Mouse (Mus musculus) kidney, embryonic 14.5 days (tissue): Measurements from ENCODE around the gene Ddx6. TPM values are rescaled to one million over a fixed set of nuclear protein-coding genes. Genes with fewer than 3 reads are reported as not detected.
A peak's percentile ranks its signal among the peaks of the same experiment; 100 is the strongest.

Source experiments
- ATAC-seq: fragments of 200-750 bp; cut with Nextera tagmentation; 2 replicates; pipeline ENCODE4 v1.8.0; 2017; ENCODE audit warnings: moderate number of reproducible peaks, mild to moderate bottlenecking, moderate TSS enrichment, moderate library complexity; ENCODE audit not compliant: low FRiP score, low TSS enrichment
- H3K27ac ChIP-seq: fragments of 300-500 bp; sonication (generic); 2 replicates; pipeline ENCODE4 v1.5.1; 2014; ENCODE audit warnings: low read depth, mild to moderate bottlenecking, low read length, moderate library complexity, mixed read lengths
- H3K27me3 ChIP-seq: fragments of 300-500 bp; sonication (generic); 2 replicates; pipeline ENCODE4 v1.6.1; 2014; ENCODE audit warnings: mild to moderate bottlenecking, low read length; ENCODE audit not compliant: control insufficient read depth, insufficient read depth
- H3K36me3 ChIP-seq: fragments of 300-500 bp; sonication (generic); 2 replicates; pipeline ENCODE4 v1.6.1; 2014; ENCODE audit warnings: low read length, mixed read lengths; ENCODE audit not compliant: control insufficient read depth, insufficient read depth
- H3K4me1 ChIP-seq: fragments of 300-500 bp; sonication (generic); 2 replicates; pipeline ENCODE4 v1.6.1; 2014; ENCODE audit warnings: low read length, mixed read lengths; ENCODE audit not compliant: control insufficient read depth, insufficient read depth
- H3K4me2 ChIP-seq: fragments of 300-500 bp; sonication (generic); replicated peaks from 2 replicates; pipeline ENCODE4 v1.6.1; 2014; ENCODE audit warnings: low read depth, mild to moderate bottlenecking, low read length
- H3K4me3 ChIP-seq: fragments of 300-500 bp; sonication (generic); 2 replicates; pipeline ENCODE4 v1.5.1; 2014; ENCODE audit warnings: mild to moderate bottlenecking, low read length
- H3K9ac ChIP-seq: fragments of 300-500 bp; sonication (generic); 2 replicates; pipeline ENCODE4 v1.6.1; 2014; ENCODE audit warnings: low read depth, mild to moderate bottlenecking, low read length, moderate library complexity
- H3K9me3 ChIP-seq: fragments of 300-500 bp; sonication (generic); 2 replicates; pipeline ENCODE4 v1.6.1; 2016; ENCODE audit warnings: low read length; ENCODE audit not compliant: control insufficient read depth
- WGBS: fragments of 180-500 bp; shearing (Covaris S2); extraction: QIAGEN DNeasy Blood & Tissue Kit; methylation state at CpG from one replicate; pipeline ENCODE4 v1.1.7; 2014; 5-methylcytosine and 5-hydroxymethylcytosine counted together
- polyA plus RNA-seq: library from polyadenylated mRNA; unstranded; fragments of >200 nt; fragmentation: Nextera tagmentation; extraction: Ambion mirVana; gene quantifications from 2 replicates; pipeline ENCODE4 v1.2.1, GENCODE M21; 2014

Ddx6 gene
- polyA plus RNA-seq, 1 experiment from 2014 or later = 29.1 TPM

DNA sequence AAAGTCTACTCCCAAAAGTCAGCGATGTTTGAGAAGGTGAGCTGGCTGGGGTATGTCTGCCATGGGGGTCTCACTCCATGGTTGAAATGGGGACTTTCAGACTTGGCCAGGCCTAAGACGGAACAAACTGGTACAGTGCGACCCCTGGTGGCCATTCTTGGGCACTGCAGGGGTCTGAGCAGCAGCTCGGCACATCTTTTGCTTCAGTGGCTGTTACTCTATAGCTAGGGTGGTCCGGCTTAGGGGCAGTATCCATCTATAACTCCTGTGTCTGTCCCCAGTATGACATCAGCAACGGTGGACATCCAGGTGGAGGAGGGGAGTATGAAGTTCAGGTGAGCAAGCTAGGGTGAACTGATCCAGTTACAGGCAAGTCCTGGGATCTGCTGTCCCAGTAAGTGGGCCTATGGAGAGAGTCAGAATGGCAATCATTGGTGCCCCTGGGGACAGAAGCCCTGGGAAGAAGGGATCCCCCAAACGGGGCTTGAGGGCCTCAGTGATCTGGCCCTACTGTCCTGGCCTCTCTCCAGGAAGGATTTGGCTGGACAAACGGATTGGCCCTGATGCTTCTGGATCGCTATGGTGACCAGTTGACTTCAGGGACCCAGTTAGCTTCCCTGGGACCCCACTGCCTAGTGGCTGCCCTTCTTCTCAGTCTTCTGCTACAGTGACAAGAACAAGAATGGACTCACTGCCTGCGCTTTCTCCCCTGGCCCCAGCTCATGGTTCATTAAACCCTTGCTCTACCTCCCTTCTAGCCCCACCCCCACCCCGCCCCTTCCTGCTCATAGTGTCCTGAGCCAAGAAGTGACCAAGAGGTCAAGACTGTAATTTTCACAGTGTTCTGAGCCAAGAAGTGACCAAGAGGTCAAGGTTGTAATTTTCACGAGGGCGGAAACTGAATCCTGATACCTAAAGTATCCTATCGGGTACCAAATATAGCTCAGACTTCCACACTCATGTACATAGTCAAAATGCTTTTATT is 80.9 kb downstream of the Ddx6 start:
- no peaks in the 10 kb centered on the region for H3K9me3 ChIP-seq
- H3K27ac ChIP-seq = peak overlapping the region; percentile 78
- H3K36me3 ChIP-seq = peaks cover 10% of the 10 kb centered on the region; the same call in 1 of the 2 replicates
- H3K27me3 ChIP-seq = no peaks in the 10 kb centered on the region
- 8% methylated on average over 14 of the region's 14 CpGs for WGBS
- peaks cover 15% of the 10 kb centered on the region for H3K4me1 ChIP-seq
- H3K4me2 ChIP-seq = no peak overlapping the region; the same call in 1 of the 2 replicates
- H3K9ac ChIP-seq = no peak overlapping the region
- peak; percentile 61 for ATAC-seq
- H3K4me3 ChIP-seq = no peak overlapping the region

DNA sequence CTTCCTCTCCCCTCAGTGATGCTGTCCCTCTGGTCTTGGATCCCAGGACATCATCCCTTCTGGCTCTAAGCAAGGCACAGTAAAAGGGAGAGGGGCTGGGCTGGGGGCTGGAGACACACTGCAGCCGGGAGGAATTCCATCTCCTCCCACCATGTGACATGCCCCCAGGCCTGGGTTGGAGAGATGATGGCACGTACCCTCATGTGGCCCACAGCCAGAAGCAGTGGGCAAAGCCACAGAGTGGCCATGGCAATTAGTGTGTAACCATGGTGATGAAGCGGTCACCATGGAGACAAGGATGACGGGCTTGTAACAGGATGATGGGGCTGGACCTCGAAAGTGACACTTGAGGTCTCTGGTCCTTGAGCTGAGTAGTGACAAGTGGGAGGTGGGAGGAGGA is 81.9 kb downstream of the Ddx6 start:
- no peak overlapping the region for H3K9ac ChIP-seq

DNA sequence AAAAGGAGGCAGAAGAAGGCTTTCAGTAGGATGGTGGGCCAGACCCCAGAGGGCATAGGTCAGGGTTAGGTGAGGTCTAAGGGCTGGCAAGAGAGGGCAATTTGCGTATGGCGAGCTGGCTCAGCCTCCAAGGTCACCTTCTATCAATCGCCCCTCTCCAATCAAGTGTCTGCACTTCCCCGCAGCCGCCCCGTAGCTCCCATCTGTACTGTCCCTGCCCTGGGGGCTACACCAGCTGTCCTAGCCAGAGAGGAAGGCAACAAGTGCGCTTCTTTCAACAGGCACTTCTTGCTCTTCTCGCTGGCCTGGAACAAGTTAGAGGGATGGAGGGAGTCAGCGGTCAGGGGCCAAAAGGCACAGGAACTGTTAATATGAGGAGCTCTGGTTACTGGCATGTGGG is 83.3 kb downstream of the Ddx6 start:
- no peak for ATAC-seq
- Histone ChIP-seq H3K4me3 (no peak overlapping the region), H3K36me3 (peaks cover 16% of the 10 kb centered on the region; the same call in 1 of the 2 replicates), H3K4me2 (no peak overlapping the region), H3K27me3 (no peaks in the 10 kb centered on the region), H3K27ac (no peak overlapping the region), H3K9ac (no peak overlapping the region), H3K9me3 (no peaks in the 10 kb centered on the region), H3K4me1 (peaks cover 15% of the 10 kb centered on the region)
- 56% methylated on average over 9 of the region's 9 CpGs for WGBS

More for the DNA sequence above, 81.9 kb downstream of the Ddx6 start:
- Histone ChIP-seq H3K27me3 (no peaks in the 10 kb centered on the region), H3K4me2 (no peak overlapping the region), H3K4me3 (no peak overlapping the region), H3K4me1 (peaks cover 15% of the 10 kb centered on the region), H3K27ac (peak overlapping the region; percentile 78; the same call in 1 of the 2 replicates), H3K9me3 (no peaks in the 10 kb centered on the region), H3K36me3 (peaks cover 10% of the 10 kb centered on the region; the same call in 1 of the 2 replicates)
- peak; percentile 18; the same call in 1 of the 2 replicates for ATAC-seq
- 43% methylated on average over 5 of the region's 5 CpGs for WGBS

Other genes starting within 250 kb of the Ddx6 start
- gene Vps11, start 243.2 kb upstream of the Ddx6 start, polyA plus RNA-seq = 18.0 and 28.1 TPM in 2 replicates
- gene Hyou1, start 225.4 kb upstream of the Ddx6 start, polyA plus RNA-seq = 23.2 and 45.2 TPM in 2 replicates
- gene Slc37a4, start 208.0 kb upstream of the Ddx6 start, polyA plus RNA-seq = 29.9 and 37.8 TPM in 2 replicates
- 2,593 and 3,221 TPM in 2 replicates for gene Rps25, start 197.8 kb upstream of the Ddx6 start, polyA plus RNA-seq
- gene Trappc4, start 197.3 kb upstream of the Ddx6 start, polyA plus RNA-seq = 143 and 162 TPM in 2 replicates
- 26.7 and 28.3 TPM in 2 replicates for gene Ccdc84, start 186.3 kb upstream of the Ddx6 start, polyA plus RNA-seq
- gene Foxr1, start 163.8 kb upstream of the Ddx6 start, polyA plus RNA-seq = not detected in 2 replicates
- 0.30 and 0.39 TPM in 2 replicates for gene Upk2, start 149.9 kb upstream of the Ddx6 start, polyA plus RNA-seq
- 14.5 and 14.6 TPM in 2 replicates for gene Bcl9l, start 122.1 kb upstream of the Ddx6 start, polyA plus RNA-seq
- not detected in 2 replicates for gene Cxcr5, start 43.0 kb upstream of the Ddx6 start, polyA plus RNA-seq
- not detected in 2 replicates for gene Treh, start 68.3 kb downstream of the Ddx6 start, polyA plus RNA-seq
- 24.9 and 28.7 TPM in 2 replicates for gene Phldb1, start 130.3 kb downstream of the Ddx6 start, polyA plus RNA-seq
- gene Arcn1, start 163.0 kb downstream of the Ddx6 start, polyA plus RNA-seq = 116 and 219 TPM in 2 replicates
- gene Ift46, start 163.0 kb downstream of the Ddx6 start, polyA plus RNA-seq = 122 and 131 TPM in 2 replicates
- gene Tmem25, start 194.4 kb downstream of the Ddx6 start, polyA plus RNA-seq = 8.1 and 10.8 TPM in 2 replicates
- 22.5 and 31.0 TPM in 2 replicates for gene Ttc36, start 198.2 kb downstream of the Ddx6 start, polyA plus RNA-seq